Mouse (Mus musculus) kidney, adult 2 months (tissue): Measurements from ENCODE around the gene Rac1.

Experiments used
- CTCF ChIP-seq: fragments of 200-500 bp; conservative IDR thresholded peaks from 2 replicates; pipeline ENCODE4 v1.5.1; 2011; ENCODE audit warnings: low read depth, mild to moderate bottlenecking, control low read depth, low read length, moderate library complexity, mixed read lengths; ENCODE audit not compliant: insufficient read depth, insufficient read length
- POLR2A ChIP-seq: fragments of 200-500 bp; IDR thresholded peaks from one replicate; pipeline ENCODE4 v1.6.1; 2011; ENCODE audit warnings: low read depth, low read length, control low read depth

- TF ChIP-seq CTCF: no peak
- TF ChIP-seq POLR2A: no peak
Measured at GRCm38 (mm10) chr5:143567258-143567670, 39.4 kb upstream of the Rac1 start.
